Mouse (Mus musculus) neural tube, embryonic 12.5 days (tissue): ENCODE measurements around the gene Ascc1. TPM values are rescaled to one million over a fixed set of nuclear protein-coding genes. Genes with fewer than 3 reads are reported as not detected.

Experiments used
- ATAC-seq: fragments of 200-750 bp; cut with Nextera tagmentation; 2 replicates; pipeline ENCODE4 v1.8.0; 2017; ENCODE audit warnings: low read depth, mild to moderate bottlenecking, moderate TSS enrichment, moderate library complexity; ENCODE audit not compliant: low FRiP score
- H3K27ac ChIP-seq: fragments of 300-500 bp; sonication (generic); 2 replicates; pipeline ENCODE4 v1.5.1; 2016
- H3K27me3 ChIP-seq: fragments of 300-500 bp; sonication (generic); replicated peaks from 2 replicates; pipeline ENCODE4 v1.6.1; 2016; ENCODE audit warnings: mild to moderate bottlenecking
- H3K36me3 ChIP-seq: fragments of 300-500 bp; sonication (generic); 2 replicates; pipeline ENCODE4 v1.6.1; 2016; ENCODE audit warnings: mild to moderate bottlenecking
- H3K4me1 ChIP-seq: fragments of 300-500 bp; sonication (generic); 2 replicates; pipeline ENCODE4 v1.6.1; 2016
- H3K4me2 ChIP-seq: fragments of 300-500 bp; sonication (generic); replicated peaks from 2 replicates; pipeline ENCODE4 v1.6.1; 2016; ENCODE audit warnings: mild to moderate bottlenecking
- H3K4me3 ChIP-seq: fragments of 300-500 bp; sonication (generic); 2 replicates; pipeline ENCODE4 v1.5.1; 2016
- H3K9ac ChIP-seq: fragments of 300-500 bp; sonication (generic); 2 replicates; pipeline ENCODE4 v1.6.1; 2016; ENCODE audit warnings: mild to moderate bottlenecking
- H3K9me3 ChIP-seq: fragments of 300-500 bp; sonication (generic); 2 replicates; pipeline ENCODE4 v1.6.1; 2016; ENCODE audit warnings: mild to moderate bottlenecking
- WGBS: fragments of 180-500 bp; shearing (Covaris S2); methylation state at CpG from one replicate; pipeline ENCODE4 v1.1.7; 2016; 5-methylcytosine and 5-hydroxymethylcytosine counted together
- polyA plus RNA-seq: library from polyadenylated mRNA; unstranded; fragments of >200 nt; fragmentation: Nextera tagmentation; extraction: Ambion mirVana; gene quantifications from 2 replicates; pipeline ENCODE4 v1.2.1, GENCODE M21; 2016

The Ascc1 gene
- polyA plus RNA-seq, 1 experiment from 2014 or later, result 37.0 TPM

DNA sequence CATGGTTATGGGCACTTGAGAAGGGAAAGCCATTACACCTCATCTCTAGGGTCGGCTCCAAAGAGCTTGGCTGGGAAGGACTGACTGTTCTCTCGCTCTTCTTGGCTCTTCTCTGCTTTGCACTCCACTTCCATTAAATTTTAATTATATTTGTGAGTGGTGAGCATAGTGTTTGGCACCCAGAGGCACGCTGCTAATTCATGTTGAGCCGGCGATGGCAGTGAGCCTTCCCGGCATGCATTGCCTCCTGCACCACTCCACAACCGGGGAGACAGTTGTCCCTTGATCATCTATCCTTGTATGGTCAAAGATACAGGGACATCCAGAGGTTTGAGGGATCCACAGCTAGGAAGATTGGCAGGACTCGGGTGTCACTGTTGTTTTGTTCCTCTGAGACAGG lies 107.4 kb downstream of the Ascc1 start:
- peaks cover 16% of the 10 kb centered on the region for H3K27me3 ChIP-seq
- no peaks in the 10 kb centered on the region for H3K36me3 ChIP-seq
- H3K9me3 ChIP-seq, result no peaks in the 10 kb centered on the region
- H3K4me2 ChIP-seq, result 0 out of 2 replicates have a peak overlapping the region, but pooled peaks have one; percentile 24
- H3K27ac ChIP-seq, result no peak overlapping the region
- no peak for ATAC-seq
- WGBS, result 78% methylated on average over 8 of the region's 8 CpGs
- H3K9ac ChIP-seq, result no peak overlapping the region
- peaks cover 43% of the 10 kb centered on the region for H3K4me1 ChIP-seq
- no peak overlapping the region for H3K4me3 ChIP-seq

DNA sequence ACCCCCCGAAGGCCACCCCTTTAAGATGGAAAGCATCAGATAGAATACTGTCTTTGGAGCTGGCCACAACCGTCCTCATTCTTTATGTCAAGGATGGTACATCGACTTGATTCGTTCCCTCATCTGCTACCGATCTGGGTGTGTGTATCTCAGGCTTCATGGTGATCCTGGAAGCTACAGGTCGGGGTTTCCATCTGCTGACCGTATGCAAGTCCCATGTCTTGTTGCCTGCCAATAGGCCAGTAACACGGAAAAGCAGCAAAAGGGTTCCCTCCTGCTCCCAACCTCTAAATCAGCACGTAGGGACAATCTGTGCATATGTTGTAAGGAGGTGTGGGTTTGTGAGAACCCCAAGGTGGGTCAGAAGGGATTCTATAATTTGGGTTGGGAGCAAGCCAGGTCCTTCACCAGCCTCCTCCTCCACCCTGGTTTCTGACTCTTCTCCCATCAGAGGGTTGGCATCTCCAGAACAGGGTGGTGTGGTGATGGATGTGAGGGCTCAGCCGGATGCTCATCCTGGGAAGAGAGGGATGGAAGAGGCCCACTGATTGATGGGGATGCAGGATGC lies 108.4 kb downstream of the Ascc1 start:
- Histone ChIP-seq H3K4me3 (no peak overlapping the region), H3K4me1 (peaks cover 45% of the 10 kb centered on the region), H3K4me2 (no peak overlapping the region), H3K36me3 (no peaks in the 10 kb centered on the region), H3K9me3 (no peaks in the 10 kb centered on the region), H3K9ac (no peak overlapping the region), H3K27me3 (peaks cover 16% of the 10 kb centered on the region), H3K27ac (no peak overlapping the region)
- 92% methylated on average over 10 of the region's 10 CpGs for WGBS
- no peak for ATAC-seq

DNA sequence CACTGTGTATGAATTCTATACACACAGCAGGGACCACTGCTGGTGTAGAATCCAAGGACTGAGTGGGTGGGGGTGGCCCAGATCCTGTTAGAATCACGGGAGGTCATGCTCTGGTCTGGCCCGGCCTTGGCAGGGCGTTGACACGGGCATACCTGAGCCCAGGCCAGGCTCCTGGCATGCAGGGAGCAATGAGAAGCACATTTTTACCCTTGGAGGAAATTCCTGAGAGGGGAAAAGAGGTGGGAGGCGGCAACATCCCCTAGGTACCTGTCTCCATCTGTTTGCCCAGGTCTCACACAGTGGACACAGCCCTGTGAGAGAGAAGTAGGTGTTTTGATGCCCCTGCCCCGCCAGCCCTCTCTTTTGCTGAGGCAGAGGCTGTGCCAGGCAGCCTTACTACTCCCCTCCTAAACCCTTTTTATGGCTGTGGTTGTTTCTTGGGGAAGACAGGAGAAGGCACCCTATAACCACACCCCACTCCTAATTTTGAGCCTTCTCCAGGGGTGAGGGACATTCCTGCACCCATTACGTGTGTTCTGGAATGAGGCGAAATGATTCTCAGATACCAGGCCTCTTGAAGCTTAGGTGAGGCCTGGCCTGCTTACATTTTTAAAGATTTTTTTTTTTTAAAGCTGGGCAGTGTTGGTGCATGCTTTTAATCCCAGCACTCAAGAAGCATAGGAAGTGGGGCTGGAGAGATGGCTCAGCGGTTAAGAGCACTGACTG lies 111.5 kb downstream of the Ascc1 start:
- Histone ChIP-seq H3K4me3 (no peak overlapping the region), H3K36me3 (no peaks in the 10 kb centered on the region), H3K4me1 (peaks cover 46% of the 10 kb centered on the region), H3K27me3 (no peaks in the 10 kb centered on the region), H3K4me2 (no peak overlapping the region), H3K27ac (no peak overlapping the region), H3K9me3 (no peaks in the 10 kb centered on the region), H3K9ac (no peak overlapping the region)
- ATAC-seq, result no peak
- WGBS, result 91% methylated on average over 9 of the region's 9 CpGs

DNA sequence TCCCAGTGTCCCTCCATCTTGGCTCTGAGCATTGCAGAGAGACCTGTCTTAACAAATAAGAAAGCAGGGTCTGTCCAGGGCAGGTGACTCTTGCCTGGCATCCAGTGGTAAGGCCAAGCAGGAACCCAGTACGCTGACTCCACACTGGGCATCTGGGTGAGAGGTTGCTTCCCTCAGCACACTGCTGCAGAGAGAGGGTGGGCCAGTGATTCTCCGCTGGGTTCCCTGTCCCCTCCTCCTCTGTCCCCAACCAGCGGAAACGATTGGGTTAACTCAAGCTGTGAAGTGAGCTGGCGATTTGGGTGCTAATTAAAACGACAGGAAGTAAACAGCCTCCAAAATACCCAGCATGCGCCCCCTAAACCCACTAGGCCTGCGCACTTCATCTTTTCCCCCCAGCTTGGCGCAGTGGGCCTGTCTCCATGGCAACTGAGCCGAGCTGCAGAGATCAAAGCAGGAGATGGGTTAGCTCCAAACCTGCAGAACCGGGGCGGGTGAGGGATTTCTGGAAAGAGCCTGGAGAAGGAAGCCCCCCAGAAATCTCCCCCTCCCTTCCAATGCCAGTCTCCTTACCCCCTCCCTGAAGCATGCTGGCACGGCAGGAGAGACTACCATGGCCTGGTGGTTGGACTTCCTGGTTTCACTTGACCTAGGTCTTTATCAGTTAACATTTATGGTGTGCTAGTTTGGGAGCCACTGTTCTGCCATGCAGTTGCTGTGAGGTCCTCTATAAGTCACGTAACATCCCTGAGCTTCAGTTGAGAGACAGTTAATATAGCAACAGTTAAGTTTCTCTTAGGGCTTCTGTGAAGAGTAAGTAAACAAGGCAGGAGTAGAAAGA lies 113.0 kb downstream of the Ascc1 start:
- peak; percentile 81 for ATAC-seq
- H3K4me2 ChIP-seq, result peak overlapping the region; percentile 53
- 0 out of 2 replicates have a peak overlapping the region, but pooled peaks have one; percentile 7 for H3K27ac ChIP-seq
- 3% methylated on average over 14 of the region's 14 CpGs for WGBS
- 0 out of 2 replicates have a peak overlapping the region, but pooled peaks have one; percentile 17 for H3K9ac ChIP-seq
- peaks cover 44% of the 10 kb centered on the region for H3K4me1 ChIP-seq
- H3K27me3 ChIP-seq, result no peaks in the 10 kb centered on the region
- H3K4me3 ChIP-seq, result no peak overlapping the region; the same call in 1 of the 2 replicates
- H3K36me3 ChIP-seq, result no peaks in the 10 kb centered on the region
- H3K9me3 ChIP-seq, result no peaks in the 10 kb centered on the region

DNA sequence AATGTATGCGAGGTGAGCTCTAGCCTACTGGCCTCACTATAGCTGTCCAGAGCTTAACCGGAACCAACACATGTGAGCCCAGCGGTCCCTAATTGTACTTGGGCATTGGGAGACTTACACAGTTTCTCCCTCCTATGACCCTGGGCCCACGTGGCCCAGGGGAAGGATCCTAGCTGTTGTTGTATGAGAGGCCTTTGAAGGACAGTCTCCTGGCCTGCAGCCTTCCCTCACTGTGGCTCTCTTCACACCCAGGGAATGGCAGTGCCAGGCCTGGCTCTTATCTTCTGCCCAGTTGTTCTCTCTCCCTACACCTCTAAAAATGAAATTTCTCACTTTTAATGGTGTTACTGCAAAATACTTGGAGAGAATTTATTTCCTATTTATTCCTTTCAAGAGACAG lies 114.4 kb downstream of the Ascc1 start:
- H3K9ac ChIP-seq, result no peak overlapping the region
- WGBS, result 43% methylated on average over 4 of the region's 4 CpGs
- no peak for ATAC-seq

DNA sequence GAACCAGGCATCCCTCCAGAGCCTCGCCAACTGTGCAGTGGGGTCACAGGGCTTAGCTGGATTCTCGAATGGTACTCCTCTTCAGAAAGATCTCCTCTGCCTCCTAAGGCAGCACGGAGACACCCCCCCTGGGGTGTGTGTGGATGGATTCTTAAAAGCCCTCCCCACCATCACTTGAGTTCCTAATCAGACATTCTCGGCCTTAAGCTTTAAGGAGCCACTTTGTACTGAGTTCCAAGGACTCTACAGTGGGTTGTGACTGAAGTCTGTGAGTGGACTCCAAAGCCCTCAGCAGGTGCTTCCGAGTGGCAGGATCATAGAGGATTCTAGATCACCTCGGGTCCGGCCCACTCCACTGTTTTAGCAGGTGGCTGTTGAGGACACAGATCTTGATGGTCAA lies 115.9 kb downstream of the Ascc1 start:
- no peaks in the 10 kb centered on the region for H3K27me3 ChIP-seq
- no peak overlapping the region for H3K4me3 ChIP-seq
- peaks cover 40% of the 10 kb centered on the region for H3K4me1 ChIP-seq
- no peak overlapping the region for H3K9ac ChIP-seq
- no peak overlapping the region for H3K4me2 ChIP-seq
- H3K9me3 ChIP-seq, result no peaks in the 10 kb centered on the region
- no peak for ATAC-seq
- H3K27ac ChIP-seq, result no peak overlapping the region
- peaks cover 6% of the 10 kb centered on the region; the same call in 1 of the 2 replicates for H3K36me3 ChIP-seq
- WGBS, result 73% methylated on average over 7 of the region's 7 CpGs

More for the DNA sequence above, 114.4 kb downstream of the Ascc1 start:
- Histone ChIP-seq H3K4me2 (no peak overlapping the region), H3K27ac (no peak overlapping the region), H3K4me1 (peaks cover 40% of the 10 kb centered on the region), H3K36me3 (peaks cover 6% of the 10 kb centered on the region; the same call in 1 of the 2 replicates), H3K4me3 (no peak overlapping the region), H3K27me3 (no peaks in the 10 kb centered on the region), H3K9me3 (no peaks in the 10 kb centered on the region)

DNA sequence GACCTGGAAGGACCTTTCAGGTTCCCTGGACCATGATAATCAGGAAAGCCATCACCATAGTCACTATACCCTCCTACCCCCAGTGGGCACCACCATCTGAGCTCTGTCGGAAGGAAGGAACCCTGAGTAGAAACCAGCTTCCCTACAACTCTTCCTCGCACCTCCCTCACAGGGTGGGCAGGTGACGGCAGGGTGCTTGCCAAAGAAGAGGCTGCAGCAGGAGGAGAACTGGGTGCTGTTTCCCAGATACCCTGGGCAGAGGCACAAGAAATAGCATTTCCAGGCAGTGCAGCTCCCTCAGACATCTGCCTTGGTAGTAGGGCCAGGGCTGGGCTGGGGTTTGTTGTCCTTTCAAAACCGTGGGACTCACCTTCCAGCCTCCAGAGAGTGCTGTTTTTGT lies 118.0 kb downstream of the Ascc1 start:
- H3K9me3 ChIP-seq, result no peaks in the 10 kb centered on the region

DNA sequence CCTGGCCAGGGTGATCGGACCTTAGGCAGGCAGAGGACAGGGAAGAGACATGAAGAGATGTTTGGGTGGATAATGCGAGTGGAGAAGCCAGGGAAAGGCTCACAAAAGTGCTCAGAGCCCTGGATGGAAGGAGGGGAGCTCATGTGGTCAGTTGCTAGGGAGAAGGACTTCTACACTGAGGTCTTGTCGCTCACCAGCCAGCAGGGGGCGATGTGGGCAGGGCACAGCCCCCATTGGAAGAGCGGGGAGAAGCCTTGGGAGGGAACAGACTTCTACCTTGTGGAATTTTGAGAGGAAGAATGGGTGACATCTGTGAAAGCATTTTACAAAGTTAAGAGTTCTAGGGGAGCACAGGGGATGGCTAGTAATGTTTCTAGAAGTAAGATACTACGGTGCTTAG lies 121.5 kb downstream of the Ascc1 start:
- no peaks in the 10 kb centered on the region for H3K27me3 ChIP-seq
- WGBS, result 69% methylated on average over 6 of the region's 6 CpGs
- H3K4me2 ChIP-seq, result no peak overlapping the region
- no peak overlapping the region for H3K9ac ChIP-seq
- H3K27ac ChIP-seq, result no peak overlapping the region
- H3K4me1 ChIP-seq, result no peaks in the 10 kb centered on the region
- no peak overlapping the region for H3K4me3 ChIP-seq
- H3K36me3 ChIP-seq, result peaks cover 37% of the 10 kb centered on the region
- no peak for ATAC-seq
- H3K9me3 ChIP-seq, result no peaks in the 10 kb centered on the region

More for the DNA sequence above, 118.0 kb downstream of the Ascc1 start:
- no peak overlapping the region for H3K9ac ChIP-seq
- 88% methylated on average over 4 of the region's 4 CpGs for WGBS
- peaks cover 29% of the 10 kb centered on the region for H3K4me1 ChIP-seq
- H3K36me3 ChIP-seq, result peaks cover 14% of the 10 kb centered on the region
- no peak for ATAC-seq
- no peaks in the 10 kb centered on the region for H3K27me3 ChIP-seq
- no peak overlapping the region for H3K4me2 ChIP-seq
- no peak overlapping the region for H3K27ac ChIP-seq
- H3K4me3 ChIP-seq, result no peak overlapping the region

DNA sequence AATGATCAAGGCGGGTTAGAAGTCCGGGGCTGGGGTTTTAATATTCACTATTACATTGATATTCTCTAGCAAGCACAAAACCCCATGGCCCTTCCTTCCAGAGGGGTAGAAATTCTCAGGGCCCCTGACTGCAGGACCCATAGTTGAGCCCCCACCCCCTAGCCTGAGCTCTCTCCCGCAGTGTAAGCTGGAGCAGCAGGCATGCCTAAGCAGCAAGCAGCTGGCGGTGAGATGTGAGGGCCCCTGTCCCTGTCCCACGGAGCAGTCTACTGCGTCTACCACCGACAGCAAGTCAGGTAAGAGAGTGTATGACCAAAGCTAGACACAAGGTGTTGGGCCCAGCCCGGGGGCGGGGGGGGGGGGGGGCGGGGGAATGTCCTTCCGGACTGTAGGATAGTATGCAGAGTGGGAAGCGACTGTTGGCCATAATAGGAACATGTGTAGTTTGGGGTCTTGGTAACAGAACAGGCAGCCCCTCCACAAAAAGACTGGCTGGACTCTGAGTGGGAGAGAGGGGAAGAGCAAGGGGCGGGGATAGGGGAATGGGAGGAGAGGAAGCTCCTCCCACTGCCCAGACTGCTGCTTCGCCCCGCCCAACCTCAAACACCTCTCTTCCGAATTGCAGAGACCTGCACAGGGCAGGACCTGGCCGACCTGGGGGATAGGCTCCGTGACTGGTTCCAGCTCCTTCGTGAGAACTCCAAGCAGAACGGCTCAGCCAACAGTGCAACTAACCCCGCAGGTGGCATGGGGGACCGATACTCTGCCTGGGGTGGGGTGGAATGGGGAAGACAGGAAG lies 123.1 kb downstream of the Ascc1 start:
- Histone ChIP-seq H3K36me3 (peaks cover 52% of the 10 kb centered on the region), H3K4me1 (no peaks in the 10 kb centered on the region), H3K27me3 (no peaks in the 10 kb centered on the region), H3K4me2 (0 out of 2 replicates have a peak overlapping the region, but pooled peaks have one; percentile 16), H3K9ac (no peak overlapping the region), H3K27ac (no peak overlapping the region), H3K4me3 (no peak overlapping the region), H3K9me3 (no peaks in the 10 kb centered on the region)
- 26% methylated on average over 22 of the region's 22 CpGs for WGBS
- no peak for ATAC-seq

DNA sequence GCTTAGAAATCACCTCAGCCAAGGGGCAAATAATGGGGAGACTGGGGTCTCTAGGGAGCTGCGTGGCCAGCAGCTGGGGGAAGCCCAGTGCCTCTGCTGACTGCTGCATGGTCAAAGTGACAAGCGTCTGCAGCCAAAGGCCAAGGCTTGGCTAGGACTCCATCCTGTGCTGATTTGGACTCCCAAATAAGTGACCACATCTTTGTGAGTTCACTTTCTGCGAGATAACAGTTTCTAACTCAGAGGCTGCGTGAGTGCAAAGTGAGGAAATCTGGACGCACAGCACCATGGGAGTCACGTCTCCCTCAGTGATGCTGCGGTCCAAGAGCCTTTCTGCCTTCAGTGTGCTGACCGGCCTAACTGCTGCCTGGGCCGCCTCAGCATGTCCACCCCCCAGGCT lies 125.7 kb downstream of the Ascc1 start:
- Histone ChIP-seq H3K27me3 (no peaks in the 10 kb centered on the region), H3K9me3 (no peaks in the 10 kb centered on the region), H3K4me3 (no peak overlapping the region), H3K36me3 (peaks cover 54% of the 10 kb centered on the region), H3K4me2 (no peak overlapping the region), H3K4me1 (no peaks in the 10 kb centered on the region), H3K27ac (no peak overlapping the region), H3K9ac (no peak overlapping the region)
- WGBS, result 91% methylated on average over 9 of the region's 9 CpGs
- no peak for ATAC-seq

DNA sequence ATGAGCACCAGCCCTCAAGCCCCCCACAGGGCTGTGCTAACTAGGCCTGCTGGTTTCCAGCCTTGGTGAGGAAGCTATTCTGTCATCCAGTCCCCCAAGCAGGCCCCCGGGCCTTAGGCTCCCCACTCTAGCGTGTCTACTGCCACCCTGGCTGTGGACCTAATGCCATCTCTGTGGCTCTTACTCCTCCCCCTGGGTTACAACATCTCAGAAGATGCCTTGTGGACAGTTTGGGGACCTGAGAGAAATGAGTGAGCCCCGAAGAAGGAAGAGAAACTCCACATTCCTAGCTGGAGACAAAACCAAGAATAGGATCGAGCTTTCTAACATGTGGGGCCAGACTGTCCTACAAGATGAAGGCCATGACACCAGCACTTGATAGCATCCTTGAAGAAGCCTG lies 127.9 kb downstream of the Ascc1 start:
- no peak overlapping the region for H3K9ac ChIP-seq
- no peaks in the 10 kb centered on the region for H3K9me3 ChIP-seq
- H3K27ac ChIP-seq, result no peak overlapping the region
- no peak for ATAC-seq
- peaks cover 45% of the 10 kb centered on the region for H3K36me3 ChIP-seq
- no peaks in the 10 kb centered on the region; the same call in 1 of the 2 replicates for H3K4me1 ChIP-seq
- H3K4me3 ChIP-seq, result no peak overlapping the region
- H3K27me3 ChIP-seq, result no peaks in the 10 kb centered on the region
- 90% methylated on average over 4 of the region's 4 CpGs for WGBS
- no peak overlapping the region for H3K4me2 ChIP-seq
